Mouse (Mus musculus) frontal cortex, postnatal 25 days (tissue): ENCODE data around the gene Gnai2.
A peak's percentile ranks its signal among the peaks of the same experiment; 100 is the strongest.

Experiments used
- DNase-seq, 2 experiments: peaks; one replicate each; pipeline ENCODE4 v3.0.0; 2022; ENCODE audit warnings: low spot score in 2 of 2

Gnai2 gene

DNA sequence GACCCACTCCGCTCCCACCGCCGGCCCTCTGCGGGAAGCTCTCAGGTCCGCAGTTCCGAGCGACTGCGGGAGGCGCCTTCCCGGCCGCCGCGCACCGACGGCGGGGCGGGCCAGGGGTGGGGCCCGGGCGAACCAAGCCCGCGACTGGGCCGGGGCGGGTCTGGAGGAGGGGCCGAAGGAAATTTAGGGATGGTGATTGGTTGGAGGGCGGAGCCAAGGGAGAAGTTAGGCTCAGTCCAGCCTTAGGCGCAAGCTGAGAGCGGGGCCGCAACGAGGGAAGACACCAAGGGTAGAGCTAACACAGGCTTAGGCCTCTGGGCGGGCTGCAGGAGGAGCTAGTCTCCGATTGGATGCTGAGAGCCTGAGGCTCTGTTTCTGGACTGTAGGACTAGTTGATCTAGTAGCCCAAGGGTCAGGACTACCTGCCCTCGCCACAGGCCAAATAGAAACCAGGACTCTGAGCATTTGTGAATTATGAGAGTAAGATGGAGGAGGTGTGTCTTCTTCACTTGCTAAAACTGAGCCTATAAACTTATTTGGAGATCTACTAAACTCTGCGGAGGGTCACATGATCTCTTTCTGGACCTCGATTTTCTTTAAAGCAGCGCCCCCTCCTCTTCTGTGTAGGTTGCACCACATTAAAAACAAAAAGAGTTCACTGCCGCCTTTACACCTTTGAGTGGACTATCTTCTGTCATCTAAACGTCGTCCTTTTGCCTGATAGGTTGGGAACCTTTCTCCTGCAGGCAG lies at the start of gene Gnai2:
TSS of gene Gnai2 (minus strand) at position 89 of the 750 bp plus-strand sequence.
- DNase-seq = peak; percentile 72 to 87

GRCm38 (mm10) chr9:107682405-107682804 lies 47.2 kb upstream of the Gnai2 start:
- DNase-seq = no peak

- no peak for DNase-seq
These were observed 44.3 kb upstream of the Gnai2 start, which contains the start of gene Gnat1 for GRCm38 (mm10) chr9:107679501-107679900. Gene Gnat1, minus strand, starts transcription at chr9:107679712.

DNA sequence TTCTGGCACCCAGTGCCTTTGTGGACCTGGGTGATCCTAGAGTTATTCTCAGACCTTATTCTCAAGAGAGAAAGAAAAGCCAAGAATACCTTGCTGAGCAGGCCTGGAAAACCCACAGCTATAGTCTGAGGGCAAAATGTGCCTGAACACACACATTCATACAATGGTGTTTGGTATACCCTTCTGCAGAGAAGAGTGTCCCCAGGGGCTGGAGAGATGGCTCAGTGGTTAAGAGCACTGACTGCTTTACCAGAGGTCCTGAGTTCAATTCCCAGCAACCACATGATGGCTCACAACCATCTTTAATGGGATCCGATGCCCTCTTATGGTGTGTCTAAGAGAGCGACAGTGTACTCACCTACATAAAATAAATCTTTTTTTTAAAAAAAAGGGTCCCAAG lies 43.7 kb upstream of the Gnai2 start:
- DNase-seq = no peak

DNA sequence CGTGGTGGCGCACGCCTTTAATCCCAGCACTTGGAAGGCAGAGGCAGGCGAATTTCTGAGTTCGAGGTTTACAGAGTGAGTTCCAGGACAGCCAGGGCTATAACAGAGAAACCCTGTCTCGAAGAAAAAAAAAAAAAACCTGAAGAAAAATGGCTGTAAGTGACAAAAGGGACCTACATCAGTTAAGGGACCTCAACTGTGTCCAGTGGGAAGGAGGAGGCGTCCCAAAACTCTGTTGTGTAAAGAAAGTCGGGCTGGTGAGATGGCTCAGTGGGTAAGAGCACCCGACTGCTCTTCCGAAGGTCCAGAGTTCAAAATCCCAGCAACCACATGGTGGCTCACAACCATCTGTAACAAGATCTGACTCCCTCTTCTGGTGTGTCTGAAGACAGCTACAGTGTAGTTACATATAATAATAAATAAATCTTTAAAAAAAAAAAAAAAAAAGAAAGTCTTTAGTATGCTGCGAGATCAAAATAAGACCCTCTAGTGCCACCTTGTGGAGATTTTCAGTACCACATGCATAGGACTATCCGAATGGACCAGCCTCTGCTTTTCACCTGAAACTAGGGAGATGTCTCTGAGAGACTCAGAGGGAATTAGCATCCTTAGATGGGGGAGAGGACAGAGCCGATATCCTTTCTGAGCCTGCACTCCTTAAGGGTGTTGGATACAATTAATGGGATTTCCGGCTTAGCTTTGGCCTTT lies 42.8 kb upstream of the Gnai2 start:
- peak; percentile 43 to 80 for DNase-seq

DNA sequence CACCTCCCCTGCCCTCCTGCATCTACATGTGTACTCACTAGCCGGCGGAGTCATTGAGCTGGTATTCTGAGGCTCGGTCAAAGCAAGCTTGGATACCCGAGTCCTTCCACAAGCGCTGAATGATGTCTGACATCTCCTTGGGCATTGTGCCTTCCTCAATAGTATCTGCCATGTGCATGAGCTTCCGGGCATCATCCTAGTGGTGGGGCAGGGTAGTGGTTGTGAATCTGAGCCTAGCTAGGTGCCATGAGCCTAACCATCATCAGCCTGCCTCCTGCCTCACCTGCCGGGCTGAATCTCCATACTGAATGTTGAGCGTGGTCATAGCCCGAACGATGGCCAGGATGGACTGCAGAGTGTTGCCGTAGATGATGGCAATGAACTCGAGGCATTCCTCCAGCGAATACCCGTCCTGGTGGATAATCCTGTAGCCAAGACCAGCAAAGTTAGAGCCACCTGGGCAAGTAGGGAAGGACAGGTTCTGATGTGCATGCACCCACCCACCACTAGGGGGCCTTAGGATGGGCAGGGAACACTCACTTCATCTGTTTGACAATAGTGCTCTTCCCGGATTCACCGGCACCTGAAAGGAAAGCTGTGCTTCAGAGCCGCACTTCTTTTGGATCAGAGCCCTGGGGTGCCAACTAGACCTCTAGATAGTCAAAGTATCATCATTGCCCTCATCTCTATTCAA lies 42.1 kb upstream of the Gnai2 start:
- DNase-seq = no peak

- no peak for DNase-seq
These were observed 41.1 kb upstream of the Gnai2 start for GRCm38 (mm10) chr9:107676302-107676701.

- DNase-seq = peak; percentile 48 to 54
These were observed 40.6 kb upstream of the Gnai2 start for GRCm38 (mm10) chr9:107675671-107676301.

DNA sequence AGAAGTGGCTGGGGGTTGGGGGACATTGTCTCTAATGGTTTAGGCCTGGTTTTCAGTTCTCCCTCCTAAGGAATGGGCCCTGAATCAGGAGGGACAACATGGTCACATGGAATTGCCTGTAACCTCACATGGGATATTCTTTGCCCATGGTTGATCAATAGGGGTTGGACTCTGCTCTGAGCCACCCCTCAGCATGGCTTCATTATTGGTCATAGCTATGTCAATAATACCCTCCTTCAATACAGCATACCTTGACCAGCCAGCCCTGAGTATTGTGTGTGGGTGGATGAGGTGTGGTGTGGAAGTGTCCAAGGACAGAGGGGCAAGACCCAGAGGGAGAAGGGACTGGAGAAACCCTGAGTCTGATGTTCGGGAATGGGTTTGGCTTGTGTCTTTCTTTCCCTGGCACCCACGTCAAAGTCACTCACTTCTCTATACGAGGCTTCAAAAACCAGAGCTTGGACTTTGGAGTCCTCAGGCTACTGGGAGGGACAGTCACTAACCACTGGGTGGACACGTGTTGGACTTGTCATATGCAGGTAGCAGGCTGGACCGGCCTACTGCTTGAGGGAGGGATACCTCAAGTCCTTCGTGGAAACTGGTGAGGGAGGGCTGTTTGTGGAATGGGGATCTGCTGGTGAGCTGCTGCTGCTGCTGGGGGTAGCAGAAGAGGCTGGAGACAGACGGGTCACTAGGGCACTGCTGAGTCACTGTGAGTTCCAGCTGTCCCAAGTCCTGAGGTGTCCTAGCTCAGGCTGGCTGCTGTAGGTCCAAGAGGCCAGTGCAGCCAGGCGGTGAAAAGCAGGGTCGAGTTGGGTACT lies 39.7 kb upstream of the Gnai2 start:
- no peak for DNase-seq

GRCm38 (mm10) chr9:107670259-107670658 lies 35.1 kb upstream of the Gnai2 start:
- no peak for DNase-seq

GRCm38 (mm10) chr9:107669480-107669945 lies 34.3 kb upstream of the Gnai2 start, which contains the start of gene Slc38a3:
Gene Slc38a3, minus strand, starts transcription at chr9:107669530.
- no peak for DNase-seq

DNA sequence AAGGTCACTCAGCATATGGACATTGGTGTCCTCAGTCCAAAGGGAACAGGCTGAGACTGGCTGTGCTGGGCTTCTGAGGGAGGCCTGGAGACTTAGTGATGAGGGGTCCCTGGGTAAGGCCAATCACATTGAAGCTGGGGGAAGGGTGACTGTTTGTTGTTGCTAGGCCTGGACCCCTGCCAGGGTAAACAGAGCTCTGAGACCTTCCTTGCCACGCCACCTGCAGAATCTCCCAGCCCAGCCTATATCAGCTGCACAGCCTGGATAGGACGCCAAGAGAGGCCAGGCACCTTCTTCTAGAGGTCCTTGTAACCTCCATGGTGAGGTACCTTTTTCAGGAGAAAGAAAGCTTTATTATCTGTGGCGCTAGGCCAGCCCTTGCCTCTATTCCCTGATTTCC lies 33.7 kb upstream of the Gnai2 start:
- DNase-seq = no peak

DNA sequence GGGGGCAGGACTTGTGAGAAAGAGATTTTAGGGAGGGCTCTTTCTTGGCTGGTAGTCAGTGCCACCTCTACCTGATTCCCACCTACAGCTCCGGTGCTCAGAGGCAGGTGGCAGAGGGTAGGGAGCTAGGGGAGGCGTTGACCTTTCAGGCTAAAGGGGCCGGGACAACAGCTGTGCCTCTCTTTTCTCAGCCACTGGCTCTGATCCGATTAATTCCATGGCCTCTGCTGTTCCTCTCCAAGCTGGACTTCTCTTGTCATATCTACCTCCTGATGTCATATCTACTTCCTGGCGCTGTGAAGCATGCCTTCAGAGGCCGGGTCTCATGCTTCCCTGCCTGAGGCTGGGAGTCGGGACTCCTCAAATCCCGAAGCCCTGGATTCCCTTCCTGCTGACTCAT lies 32.8 kb upstream of the Gnai2 start:
- no peak for DNase-seq

- no peak for DNase-seq
These were observed 32.1 kb upstream of the Gnai2 start for GRCm38 (mm10) chr9:107667219-107667618.

- DNase-seq = no peak
These were observed 31.6 kb upstream of the Gnai2 start for GRCm38 (mm10) chr9:107666751-107667205.

DNA sequence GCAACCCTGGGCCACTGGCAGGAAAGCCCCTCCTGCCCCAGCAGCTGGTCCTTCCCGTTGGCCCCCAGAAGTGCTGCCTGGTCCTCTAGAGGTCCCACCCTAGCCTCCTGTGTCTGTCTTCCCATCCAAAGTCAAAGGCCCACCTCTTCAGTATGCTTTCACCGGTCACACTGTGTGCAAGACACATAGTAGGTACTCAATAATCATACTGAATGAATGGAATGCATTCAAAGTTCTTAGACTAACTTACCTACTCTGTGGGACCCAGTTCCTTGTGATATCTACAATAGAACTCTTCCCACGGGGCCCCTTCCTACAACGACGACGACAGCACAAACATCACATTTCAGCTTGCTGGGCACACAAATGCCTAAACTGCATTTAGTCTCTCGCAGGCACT lies 30.1 kb upstream of the Gnai2 start:
- no peak for DNase-seq

DNA sequence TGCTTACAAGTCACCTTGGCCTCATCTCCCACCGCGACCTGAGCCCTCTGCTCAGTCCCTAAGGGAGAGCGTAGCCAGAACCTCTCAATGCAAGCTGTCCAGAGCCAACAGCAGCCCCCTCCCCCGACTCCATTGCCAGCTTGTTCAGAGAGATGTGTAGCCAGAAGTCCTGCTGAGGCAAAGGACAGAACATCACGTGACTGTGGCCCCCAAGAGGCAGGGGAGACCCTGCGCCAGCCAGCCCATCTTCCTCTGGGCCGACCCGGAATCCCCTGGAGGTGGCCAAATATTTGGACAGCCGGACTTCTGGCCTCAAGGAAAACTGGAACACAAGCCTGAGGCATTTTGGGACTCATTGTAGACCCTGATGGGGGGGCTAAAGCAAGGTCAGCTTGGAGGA lies 28.4 kb upstream of the Gnai2 start:
- DNase-seq = no peak

GRCm38 (mm10) chr9:107662342-107662741 lies 27.2 kb upstream of the Gnai2 start:
- no peak for DNase-seq

DNA sequence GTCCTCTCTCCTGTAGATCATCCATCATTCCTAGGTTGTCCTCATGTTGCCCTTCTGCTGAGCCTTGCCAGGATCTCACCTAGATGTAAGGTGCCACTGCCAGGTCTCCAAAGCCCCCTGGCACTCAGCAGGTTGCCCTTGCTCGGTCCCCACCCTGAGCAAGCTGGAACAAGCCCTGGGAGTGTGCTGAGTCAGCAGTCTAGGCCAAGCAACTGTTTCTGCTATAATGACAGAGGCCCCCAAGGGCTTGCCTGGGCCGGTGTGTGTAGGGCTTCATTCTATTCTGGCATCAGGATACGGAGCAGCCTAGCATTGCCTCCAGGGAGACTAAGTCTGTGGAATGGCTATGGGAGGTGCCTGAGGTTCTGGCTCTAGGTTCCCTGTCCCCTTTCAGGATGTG lies 25.6 kb upstream of the Gnai2 start:
- no peak for DNase-seq

DNA sequence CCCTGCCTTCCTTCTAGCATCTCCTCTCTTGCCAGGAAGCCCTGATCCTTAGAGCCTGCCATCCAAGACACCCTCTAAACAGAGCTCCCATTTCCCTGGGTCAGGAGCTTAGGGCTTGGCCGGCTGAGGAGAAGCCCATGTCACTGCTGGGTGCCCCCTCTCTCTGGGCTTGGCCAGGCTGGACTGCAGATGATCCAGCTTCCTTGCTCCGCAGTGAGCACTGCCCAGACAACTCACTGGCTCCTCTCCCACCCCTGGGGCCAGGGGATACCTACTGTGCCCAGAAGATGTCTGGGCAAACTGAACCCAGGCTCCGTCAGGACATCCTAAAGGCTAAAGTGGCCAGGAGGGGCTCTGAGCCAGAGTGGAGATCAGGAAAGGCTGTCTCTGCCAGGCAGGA lies 24.8 kb upstream of the Gnai2 start:
- DNase-seq = no peak

GRCm38 (mm10) chr9:107659551-107659950 lies 24.4 kb upstream of the Gnai2 start:
- DNase-seq = peak in 1 of 2 experiments; percentile 26
